Mouse (Mus musculus) heart, adult 2 months (tissue): ENCODE measurements around the gene Rpl39. TPM values are rescaled to one million over a fixed set of nuclear protein-coding genes. Genes with fewer than 3 reads are reported as not detected.

ENCODE experiments used
- DNase-seq, 2 experiments: peaks; one replicate each; pipeline ENCODE4 v3.0.0; 2021
- H3K27ac ChIP-seq: fragments of 200-600 bp; 2 replicates; pipeline ENCODE4 v1.8.1; 2022
- H3K27me3 ChIP-seq: fragments of 200-500 bp; 2 replicates; pipeline ENCODE4 v1.6.1; 2012; ENCODE audit warnings: mild to moderate bottlenecking, low read length, inconsistent platforms, mixed read lengths; ENCODE audit not compliant: control insufficient read depth, insufficient read depth
- H3K36me3 ChIP-seq: fragments of 200-500 bp; 2 replicates; pipeline ENCODE4 v1.6.1; 2012; ENCODE audit warnings: low read length, inconsistent platforms; ENCODE audit not compliant: control insufficient read depth, insufficient read depth
- H3K4me1 ChIP-seq: fragments of 200-500 bp; 2 replicates; pipeline ENCODE4 v1.6.1; 2011; ENCODE audit warnings: low read length; ENCODE audit not compliant: control insufficient read depth, insufficient read depth
- H3K4me3 ChIP-seq: fragments of 200-600 bp; 2 replicates; pipeline ENCODE4 v1.8.1; 2022
- H3K79me2 ChIP-seq: fragments of 200-500 bp; replicated peaks from 2 replicates; pipeline ENCODE4 v1.6.1; 2012; ENCODE audit warnings: mild to moderate bottlenecking, inconsistent platforms, low read length, moderate library complexity, mixed read lengths; ENCODE audit not compliant: control insufficient read depth, insufficient read depth
- H3K9ac ChIP-seq: fragments of 200-500 bp; 2 replicates; pipeline ENCODE4 v1.6.1; 2012; ENCODE audit warnings: low read depth, mild to moderate bottlenecking, control low read depth, inconsistent platforms, low read length, mixed read lengths
- CTCF ChIP-seq: fragments of 200-600 bp; IDR thresholded peaks from 2 replicates; pipeline ENCODE4 v1.8.1; 2022; ENCODE audit warnings: antibody characterized with exemption, mild to moderate bottlenecking, moderate library complexity
- EP300 ChIP-seq: fragments of 200-500 bp; IDR thresholded peaks from 2 replicates; pipeline ENCODE4 v1.6.1; 2011; ENCODE audit warnings: low read depth, low read length, control low read depth; ENCODE audit not compliant: insufficient read depth
- POLR2A ChIP-seq: fragments of 200-500 bp; IDR thresholded peaks from 2 replicates; pipeline ENCODE4 v1.6.1; 2011; ENCODE audit warnings: mild to moderate bottlenecking, low read depth, low read length, control low read depth; ENCODE audit not compliant: insufficient read depth
- WGBS: fragments of 180-500 bp; shearing (Covaris S2); methylation state at CpG from one replicate; pipeline ENCODE4 v1.1.7; 2018; 5-methylcytosine and 5-hydroxymethylcytosine counted together
- intact Hi-C: fragments of 180-260 bp; cut with DNase I; formaldehyde crosslinking; loops from one replicate; pipeline ENCODE4 v1.15.1; 2025
- polyA plus RNA-seq: library from polyadenylated mRNA; depleted of rRNA; stranded (reverse); fragments of >200 nt; gene quantifications from 2 replicates; pipeline ENCODE4 v1.2.3, GENCODE M21; 2012
- total RNA-seq, 2 experiments: library from RNA; stranded (reverse); gene quantifications; 2 replicates each; pipeline ENCODE4 v1.2.3; 2021

Gene Rpl39
- total and polyA plus RNA-seq, 3 experiments, result 57.3 to 325 (median 289) TPM

DNA sequence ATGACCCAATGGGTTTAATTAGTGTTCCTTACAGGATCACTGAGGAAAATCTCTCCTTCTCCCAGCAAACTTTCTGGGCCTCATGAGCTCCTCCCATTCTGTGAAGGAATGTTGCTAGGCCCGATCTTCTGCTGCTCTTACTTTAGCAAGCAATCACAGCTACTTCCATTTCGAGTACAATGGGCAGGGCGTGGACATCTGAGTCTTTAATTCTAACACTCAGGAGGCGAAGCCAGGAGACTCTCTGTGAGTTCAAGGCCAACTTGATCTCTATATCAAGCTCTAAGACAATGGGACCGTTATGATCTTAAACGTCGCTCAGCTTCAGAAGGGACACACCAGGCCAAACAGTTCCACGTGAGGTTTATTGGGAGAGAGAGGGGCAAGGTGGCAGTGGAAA is 8.6 kb downstream of the Rpl39 start:
- DNase-seq, result no peak
- 62% methylated on average over 8 of the region's 8 CpGs for WGBS
- intact Hi-C loops, result loop anchor here (10.0 kb wide), 1 partner anchor 312 kb away; no protein-coding TSS in a partner anchor
- Histone ChIP-seq H3K4me1 (no peaks in the 10 kb centered on the region; the same call in 1 of the 2 replicates), H3K27me3 (no peaks in the 10 kb centered on the region), H3K79me2 (no peaks in the 10 kb centered on the region), H3K4me3 (no peak overlapping the region), H3K36me3 (no peaks in the 10 kb centered on the region), H3K27ac (no peak overlapping the region), H3K9ac (no peak overlapping the region)
- TF ChIP-seq POLR2A (no peak), EP300 (no peak), CTCF (no peak)

DNA sequence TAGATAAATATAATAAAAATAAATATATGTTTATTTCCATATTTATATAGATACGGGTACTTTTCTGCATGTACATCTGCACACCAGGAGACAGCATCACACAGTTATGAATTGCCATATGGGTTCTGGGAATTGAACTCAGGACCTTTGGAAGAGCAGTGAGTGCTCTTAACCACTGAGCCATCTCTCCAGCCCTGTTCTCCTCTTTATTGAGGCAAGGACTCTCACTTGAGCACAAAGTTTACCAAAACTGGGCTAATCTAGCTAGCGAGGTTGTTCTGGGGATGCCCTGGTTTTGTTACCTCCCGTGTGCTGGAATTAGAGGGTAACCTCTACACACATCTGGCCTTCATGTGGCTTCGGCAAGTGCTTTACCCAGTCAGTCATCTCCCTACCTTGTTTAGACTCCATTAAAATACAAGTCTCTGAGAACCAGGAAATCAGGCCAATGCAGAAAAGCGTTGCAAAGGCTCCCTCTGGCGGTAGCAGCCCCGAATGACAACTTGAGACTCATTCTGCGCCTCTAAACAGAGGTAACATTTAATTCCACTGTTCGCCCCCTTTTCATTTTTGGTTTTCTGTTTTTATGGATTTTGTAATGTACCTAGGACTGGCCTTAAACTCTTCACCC is 10.8 kb downstream of the Rpl39 start:
- DNase-seq, result peak; percentile 29 to 71
- H3K4me1 ChIP-seq, result no peaks in the 10 kb centered on the region; the same call in 1 of the 2 replicates
- 44% methylated on average over 9 of the region's 9 CpGs for WGBS
- intact Hi-C loops, result loop anchor here (10.0 kb wide), 1 partner anchor 310 kb away; no protein-coding TSS in a partner anchor
- no peak overlapping the region for H3K27ac ChIP-seq
- TF ChIP-seq CTCF (peak; percentile 95), EP300 (no peak), POLR2A (no peak)
- H3K79me2 ChIP-seq, result no peaks in the 10 kb centered on the region
- H3K4me3 ChIP-seq, result no peak overlapping the region
- no peak overlapping the region; the same call in 1 of the 2 replicates for H3K9ac ChIP-seq
- no peaks in the 10 kb centered on the region for H3K27me3 ChIP-seq
- no peaks in the 10 kb centered on the region for H3K36me3 ChIP-seq

GRCm38 (mm10) chrX:37068766-37069165 is 16.4 kb downstream of the Rpl39 start:
- no peak overlapping the region for H3K27ac ChIP-seq
- H3K27me3 ChIP-seq, result no peaks in the 10 kb centered on the region
- no peaks in the 10 kb centered on the region for H3K79me2 ChIP-seq
- H3K9ac ChIP-seq, result no peak overlapping the region
- no peak for DNase-seq
- TF ChIP-seq CTCF (no peak), POLR2A (no peak), EP300 (no peak)
- intact Hi-C loops, result no loop called here
- WGBS, result 81% methylated on average over 5 of the region's 5 CpGs
- H3K4me3 ChIP-seq, result no peak overlapping the region
- H3K4me1 ChIP-seq, result no peaks in the 10 kb centered on the region
- H3K36me3 ChIP-seq, result no peaks in the 10 kb centered on the region

DNA sequence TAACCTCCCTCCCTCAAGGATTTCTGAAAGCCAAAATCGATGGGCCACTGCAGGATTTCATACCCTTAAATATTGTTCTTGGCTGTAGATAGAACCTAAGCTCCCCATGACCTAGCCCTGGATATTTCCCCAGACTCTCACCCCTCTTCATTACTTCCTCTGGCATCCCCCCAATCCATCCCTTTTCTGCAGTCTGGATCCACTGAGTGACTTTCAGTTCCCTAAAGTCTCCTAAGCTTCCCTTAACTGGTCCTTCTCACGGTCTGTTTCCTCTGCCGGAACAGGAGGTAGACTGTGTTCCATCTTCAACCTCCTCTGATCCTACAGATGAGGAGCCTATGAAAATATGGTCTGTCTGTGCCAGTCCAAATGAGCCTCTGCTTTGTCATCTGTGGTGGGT is 17.9 kb downstream of the Rpl39 start:
- no peak overlapping the region for H3K9ac ChIP-seq
- no peaks in the 10 kb centered on the region for H3K27me3 ChIP-seq
- H3K36me3 ChIP-seq, result no peaks in the 10 kb centered on the region
- H3K4me3 ChIP-seq, result no peak overlapping the region
- H3K4me1 ChIP-seq, result no peaks in the 10 kb centered on the region
- no peak overlapping the region for H3K27ac ChIP-seq
- intact Hi-C loops, result no loop called here
- DNase-seq, result no peak
- no peak for TF ChIP-seq CTCF
- TF ChIP-seq EP300, result no peak
- TF ChIP-seq POLR2A, result no peak
- 58% methylated on average over 3 of the region's 3 CpGs for WGBS
- no peaks in the 10 kb centered on the region for H3K79me2 ChIP-seq

DNA sequence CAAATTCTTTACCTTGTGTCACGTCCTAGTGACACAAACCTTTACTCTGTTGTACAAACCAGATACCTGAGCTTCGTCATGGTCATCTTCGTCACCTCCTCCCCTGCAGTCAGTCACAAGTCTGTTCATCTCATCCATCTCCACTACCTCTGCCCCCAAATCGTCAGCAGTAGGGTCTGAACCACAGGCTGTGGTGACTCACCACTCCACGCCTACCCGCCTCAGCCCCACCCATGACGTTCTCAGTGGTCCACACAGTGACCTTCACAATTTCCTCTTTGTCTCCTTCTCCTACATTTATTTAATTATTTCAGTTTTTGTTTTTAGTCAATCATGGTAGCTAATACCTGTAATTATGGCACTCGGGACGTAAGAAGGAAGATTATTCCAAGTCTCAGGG is 21.3 kb downstream of the Rpl39 start:
- no peaks in the 10 kb centered on the region for H3K79me2 ChIP-seq
- WGBS, result 68% methylated on average over 9 of the region's 9 CpGs
- intact Hi-C loops, result no loop called here
- H3K27me3 ChIP-seq, result no peaks in the 10 kb centered on the region
- H3K36me3 ChIP-seq, result no peaks in the 10 kb centered on the region
- H3K4me1 ChIP-seq, result no peaks in the 10 kb centered on the region
- H3K27ac ChIP-seq, result no peak overlapping the region
- TF ChIP-seq CTCF (no peak), EP300 (no peak), POLR2A (no peak)
- H3K4me3 ChIP-seq, result no peak overlapping the region
- no peak for DNase-seq
- no peak overlapping the region for H3K9ac ChIP-seq
